Mouse (Mus musculus) erythroblast, embryonic 14.5 days (primary cell): Measurements from ENCODE around the gene Polr1b.

Source experiments
- GATA1 ChIP-seq: IDR thresholded peaks from 2 replicates; pipeline ENCODE4 v1.6.1; 2012; ENCODE audit warnings: low read length, inconsistent platforms, mixed read lengths
- TAL1 ChIP-seq: IDR thresholded peaks from 3 replicates; pipeline ENCODE4 v1.6.1; 2012; ENCODE audit warnings: low read length, inconsistent platforms, mixed read lengths

- TF ChIP-seq TAL1 (no peak), GATA1 (no peak)
These were observed 28.7 kb downstream of the Polr1b start, which contains the start of gene Chchd5 for GRCm38 (mm10) chr2:129129412-129129929.
